Mouse (Mus musculus): Measurements from ENCODE around the gene Kcnn3. TPM values are rescaled to one million over a fixed set of nuclear protein-coding genes. Genes with fewer than 3 reads are reported as not detected.

Kcnn3 gene
- polyA plus RNA-seq, 1 experiment from 2014 or later, result 4.4 TPM

GRCm38 (mm10) chr3:89577154-89577553 lies 57.2 kb downstream of the Kcnn3 start:
- no peak overlapping the region for H3K4me2 ChIP-seq (replicated peaks; ENCODE audit: low read depth, low read length)
- ATAC-seq (ENCODE audit: insufficient number of reproducible peaks, insufficient read depth, low FRiP score, low read depth), result no peak
- H3K9ac ChIP-seq (replicated peaks; ENCODE audit: low read depth, low read length), result no peak overlapping the region
- peaks cover 4% of the 10 kb centered on the region; the same call in 1 of the 2 replicates for H3K9me3 ChIP-seq (ENCODE audit: control insufficient read depth, low read depth, low read length)
- no peak overlapping the region for H3K4me3 ChIP-seq (ENCODE audit: low read depth, low read length)
- H3K4me1 ChIP-seq (ENCODE audit: control insufficient read depth, insufficient read depth, low read length), result no peaks in the 10 kb centered on the region
- WGBS, result 80% methylated on average over 5 of the region's 5 CpGs
- no peaks in the 10 kb centered on the region for H3K27me3 ChIP-seq (ENCODE audit: control insufficient read depth, insufficient read depth, low read length)
- no peaks in the 10 kb centered on the region for H3K36me3 ChIP-seq (ENCODE audit: control insufficient read depth, insufficient read depth, low read length)
- no peak overlapping the region for H3K27ac ChIP-seq (ENCODE audit: low read length)

GRCm38 (mm10) chr3:89578083-89578482 lies 58.1 kb downstream of the Kcnn3 start:
- no peak overlapping the region for H3K9ac ChIP-seq (replicated peaks; ENCODE audit: low read depth, low read length)
- 72% methylated on average over 4 of the region's 4 CpGs for WGBS
- no peak overlapping the region for H3K27ac ChIP-seq (ENCODE audit: low read length)
- no peak overlapping the region for H3K4me3 ChIP-seq (ENCODE audit: low read depth, low read length)
- peaks cover 4% of the 10 kb centered on the region; the same call in 1 of the 2 replicates for H3K9me3 ChIP-seq (ENCODE audit: control insufficient read depth, low read depth, low read length)
- ATAC-seq (ENCODE audit: insufficient number of reproducible peaks, insufficient read depth, low FRiP score, low read depth), result no peak
- H3K4me1 ChIP-seq (ENCODE audit: control insufficient read depth, insufficient read depth, low read length), result no peaks in the 10 kb centered on the region
- H3K36me3 ChIP-seq (ENCODE audit: control insufficient read depth, insufficient read depth, low read length), result no peaks in the 10 kb centered on the region
- no peak overlapping the region for H3K4me2 ChIP-seq (replicated peaks; ENCODE audit: low read depth, low read length)
- H3K27me3 ChIP-seq (ENCODE audit: control insufficient read depth, insufficient read depth, low read length), result no peaks in the 10 kb centered on the region

GRCm38 (mm10) chr3:89578803-89579202 lies 58.8 kb downstream of the Kcnn3 start:
- Histone ChIP-seq H3K27me3 (ENCODE audit: control insufficient read depth, insufficient read depth, low read length) (no peaks in the 10 kb centered on the region), H3K9ac (replicated peaks; ENCODE audit: low read depth, low read length) (no peak overlapping the region), H3K9me3 (ENCODE audit: control insufficient read depth, low read depth, low read length) (peaks cover 4% of the 10 kb centered on the region; the same call in 1 of the 2 replicates), H3K27ac (ENCODE audit: low read length) (no peak overlapping the region), H3K4me2 (replicated peaks; ENCODE audit: low read depth, low read length) (no peak overlapping the region), H3K4me3 (ENCODE audit: low read depth, low read length) (no peak overlapping the region), H3K36me3 (ENCODE audit: control insufficient read depth, insufficient read depth, low read length) (no peaks in the 10 kb centered on the region), H3K4me1 (ENCODE audit: control insufficient read depth, insufficient read depth, low read length) (0 out of 2 replicates have a peak, but pooled peaks cover under 1% of the 10 kb centered on the region)
- no peak for ATAC-seq (ENCODE audit: insufficient number of reproducible peaks, insufficient read depth, low FRiP score, low read depth)
- WGBS, result 40% methylated on average over 10 of the region's 10 CpGs

GRCm38 (mm10) chr3:89584254-89584653 lies 64.3 kb downstream of the Kcnn3 start:
- H3K4me1 ChIP-seq (ENCODE audit: control insufficient read depth, insufficient read depth, low read length), result peaks cover 11% of the 10 kb centered on the region; the same call in 1 of the 2 replicates
- no peak overlapping the region for H3K4me3 ChIP-seq (ENCODE audit: low read depth, low read length)
- no peak for ATAC-seq (ENCODE audit: insufficient number of reproducible peaks, insufficient read depth, low FRiP score, low read depth)
- H3K4me2 ChIP-seq (replicated peaks; ENCODE audit: low read depth, low read length), result no peak overlapping the region
- no peaks in the 10 kb centered on the region for H3K36me3 ChIP-seq (ENCODE audit: control insufficient read depth, insufficient read depth, low read length)
- 50% methylated on average over 4 of the region's 4 CpGs for WGBS
- H3K27ac ChIP-seq (ENCODE audit: low read length), result no peak overlapping the region
- H3K9me3 ChIP-seq (ENCODE audit: control insufficient read depth, low read depth, low read length), result no peaks in the 10 kb centered on the region
- no peaks in the 10 kb centered on the region for H3K27me3 ChIP-seq (ENCODE audit: control insufficient read depth, insufficient read depth, low read length)
- no peak overlapping the region for H3K9ac ChIP-seq (replicated peaks; ENCODE audit: low read depth, low read length)

- no peak for ATAC-seq (ENCODE audit: insufficient number of reproducible peaks, insufficient read depth, low FRiP score, low read depth)
- Histone ChIP-seq H3K9me3 (ENCODE audit: control insufficient read depth, low read depth, low read length) (no peaks in the 10 kb centered on the region), H3K27me3 (ENCODE audit: control insufficient read depth, insufficient read depth, low read length) (no peaks in the 10 kb centered on the region), H3K9ac (replicated peaks; ENCODE audit: low read depth, low read length) (no peak overlapping the region), H3K4me3 (ENCODE audit: low read depth, low read length) (no peak overlapping the region), H3K27ac (ENCODE audit: low read length) (no peak overlapping the region), H3K36me3 (ENCODE audit: control insufficient read depth, insufficient read depth, low read length) (no peaks in the 10 kb centered on the region), H3K4me1 (ENCODE audit: control insufficient read depth, insufficient read depth, low read length) (peaks cover 21% of the 10 kb centered on the region; the same call in 1 of the 2 replicates), H3K4me2 (replicated peaks; ENCODE audit: low read depth, low read length) (no peak overlapping the region)
- WGBS, result 80% methylated on average over 11 of the region's 11 CpGs
Observed at GRCm38 (mm10) chr3:89588436-89588835, 68.5 kb downstream of the Kcnn3 start.

GRCm38 (mm10) chr3:89589321-89589720 lies 69.4 kb downstream of the Kcnn3 start:
- ATAC-seq (ENCODE audit: insufficient number of reproducible peaks, insufficient read depth, low FRiP score, low read depth), result no peak
- 70% methylated on average over 3 of the region's 3 CpGs for WGBS
- no peak overlapping the region for H3K4me2 ChIP-seq (replicated peaks; ENCODE audit: low read depth, low read length)
- H3K27ac ChIP-seq (ENCODE audit: low read length), result no peak overlapping the region
- H3K9ac ChIP-seq (replicated peaks; ENCODE audit: low read depth, low read length), result no peak overlapping the region
- H3K9me3 ChIP-seq (ENCODE audit: control insufficient read depth, low read depth, low read length), result no peaks in the 10 kb centered on the region
- H3K4me1 ChIP-seq (ENCODE audit: control insufficient read depth, insufficient read depth, low read length), result peaks cover 16% of the 10 kb centered on the region; the same call in 1 of the 2 replicates
- H3K27me3 ChIP-seq (ENCODE audit: control insufficient read depth, insufficient read depth, low read length), result no peaks in the 10 kb centered on the region
- no peak overlapping the region for H3K4me3 ChIP-seq (ENCODE audit: low read depth, low read length)
- H3K36me3 ChIP-seq (ENCODE audit: control insufficient read depth, insufficient read depth, low read length), result no peaks in the 10 kb centered on the region

- Histone ChIP-seq H3K4me2 (replicated peaks; ENCODE audit: low read depth, low read length) (no peak overlapping the region), H3K4me1 (ENCODE audit: control insufficient read depth, insufficient read depth, low read length) (0 out of 2 replicates have a peak, but pooled peaks cover 12% of the 10 kb centered on the region), H3K9me3 (ENCODE audit: control insufficient read depth, low read depth, low read length) (no peaks in the 10 kb centered on the region), H3K27me3 (ENCODE audit: control insufficient read depth, insufficient read depth, low read length) (no peaks in the 10 kb centered on the region), H3K27ac (ENCODE audit: low read length) (no peak overlapping the region), H3K4me3 (ENCODE audit: low read depth, low read length) (no peak overlapping the region), H3K36me3 (ENCODE audit: control insufficient read depth, insufficient read depth, low read length) (no peaks in the 10 kb centered on the region), H3K9ac (replicated peaks; ENCODE audit: low read depth, low read length) (no peak overlapping the region)
- 88% methylated on average over 4 of the region's 4 CpGs for WGBS
- no peak for ATAC-seq (ENCODE audit: insufficient number of reproducible peaks, insufficient read depth, low FRiP score, low read depth)
Observed at GRCm38 (mm10) chr3:89590386-89590785, 70.4 kb downstream of the Kcnn3 start.

GRCm38 (mm10) chr3:89591461-89591860 lies 71.5 kb downstream of the Kcnn3 start:
- no peak overlapping the region for H3K4me3 ChIP-seq (ENCODE audit: low read depth, low read length)
- H3K9me3 ChIP-seq (ENCODE audit: control insufficient read depth, low read depth, low read length), result no peaks in the 10 kb centered on the region
- 63% methylated on average over 3 of the region's 3 CpGs for WGBS
- H3K9ac ChIP-seq (replicated peaks; ENCODE audit: low read depth, low read length), result no peak overlapping the region
- H3K27ac ChIP-seq (ENCODE audit: low read length), result no peak overlapping the region
- no peaks in the 10 kb centered on the region for H3K36me3 ChIP-seq (ENCODE audit: control insufficient read depth, insufficient read depth, low read length)
- 0 out of 2 replicates have a peak, but pooled peaks cover 12% of the 10 kb centered on the region for H3K4me1 ChIP-seq (ENCODE audit: control insufficient read depth, insufficient read depth, low read length)
- ATAC-seq (ENCODE audit: insufficient number of reproducible peaks, insufficient read depth, low FRiP score, low read depth), result no peak
- no peaks in the 10 kb centered on the region for H3K27me3 ChIP-seq (ENCODE audit: control insufficient read depth, insufficient read depth, low read length)
- no peak overlapping the region for H3K4me2 ChIP-seq (replicated peaks; ENCODE audit: low read depth, low read length)

- Histone ChIP-seq H3K4me3 (ENCODE audit: low read depth, low read length) (no peak overlapping the region), H3K27me3 (ENCODE audit: control insufficient read depth, insufficient read depth, low read length) (no peaks in the 10 kb centered on the region), H3K4me2 (replicated peaks; ENCODE audit: low read depth, low read length) (no peak overlapping the region), H3K9ac (replicated peaks; ENCODE audit: low read depth, low read length) (no peak overlapping the region), H3K36me3 (ENCODE audit: control insufficient read depth, insufficient read depth, low read length) (no peaks in the 10 kb centered on the region), H3K27ac (ENCODE audit: low read length) (no peak overlapping the region), H3K9me3 (ENCODE audit: control insufficient read depth, low read depth, low read length) (no peaks in the 10 kb centered on the region), H3K4me1 (ENCODE audit: control insufficient read depth, insufficient read depth, low read length) (0 out of 2 replicates have a peak, but pooled peaks cover 12% of the 10 kb centered on the region)
- no peak for ATAC-seq (ENCODE audit: insufficient number of reproducible peaks, insufficient read depth, low FRiP score, low read depth)
- WGBS, result 46% methylated on average over 11 of the region's 11 CpGs
Observed at GRCm38 (mm10) chr3:89592809-89593208, 72.8 kb downstream of the Kcnn3 start.

Measured in stomach, embryonic 14.5 days (tissue).